9 mouse cellular contexts compared by ENCODE assay signal in genomic region chr15:103333738-103334137, GRCm38 (mm10). TPM values are rescaled to one million over a fixed set of nuclear protein-coding genes. Genes with fewer than 3 reads are reported as not detected.
DNase-seq lines count a peak whose midpoint lies in the region; ATAC-seq and TF ChIP-seq lines count a peak whose summit lies in the region.
"Had no signal": no experiment of that assay in that cellular context is flagged by ENCODE, and none has a peak within 500 bp of the region (broad histone marks: within the 10 kb centered on the region; RNA-seq: fewer than 3 reads in every experiment).

No protein-coding gene starts in this region.

- 0 out of 2 replicates have a peak overlapping the region, but pooled peaks have one; percentile 18 for H3K9ac ChIP-seq in kidney, embryonic 14.5 days (ENCODE audit: low read depth, low read length)
- H3K9ac ChIP-seq in limb, embryonic 13.5 days, result peak overlapping the region; percentile 32; the same call in 1 of the 2 replicates
- H3K9ac ChIP-seq in midbrain, postnatal 0 days (replicated peaks; ENCODE audit: low read length, poor library complexity, severe bottlenecking), result 0 out of 2 replicates have a peak overlapping the region, but pooled peaks have one; percentile 19

- no peak for DNase-seq in kidney, postnatal 25 days
- no peak for DNase-seq in embryonic facial prominence, embryonic 10.5 days (ENCODE audit: low spot score)
- DNase-seq in midbrain, postnatal 0 days (ENCODE audit: low spot score), result no peak
- no peak for DNase-seq in thymus, postnatal 10 days (ENCODE audit: low spot score in 2 of 2)
- no peak for DNase-seq in left cerebral cortex, adult 18-20 months (ENCODE audit: low spot score in 2 of 2)

- H3K36me3 ChIP-seq in kidney, embryonic 14.5 days (ENCODE audit: control insufficient read depth, insufficient read depth, low read length), result no peaks in the 10 kb centered on the region
- no peaks in the 10 kb centered on the region; the same call in 1 of the 2 replicates for H3K36me3 ChIP-seq in embryonic facial prominence, embryonic 10.5 days (replicated peaks)
- no peaks in the 10 kb centered on the region for H3K36me3 ChIP-seq in limb, embryonic 13.5 days
- 0 out of 2 replicates have a peak, but pooled peaks cover 4% of the 10 kb centered on the region for H3K36me3 ChIP-seq in midbrain, postnatal 0 days (ENCODE audit: insufficient read depth, low read length)

- no peaks in the 10 kb centered on the region for H3K9me3 ChIP-seq in kidney, embryonic 14.5 days (ENCODE audit: control insufficient read depth, low read length)
- H3K9me3 ChIP-seq in embryonic facial prominence, embryonic 10.5 days, result no peaks in the 10 kb centered on the region
- no peaks in the 10 kb centered on the region for H3K9me3 ChIP-seq in limb, embryonic 13.5 days
- H3K9me3 ChIP-seq in midbrain, postnatal 0 days (ENCODE audit: low read length), result no peaks in the 10 kb centered on the region

- TF ChIP-seq CTCF in midbrain, postnatal 0 days (IDR thresholded peaks at IDR 0.05), result no peak

- peaks cover 15% of the 10 kb centered on the region; the same call in 1 of the 2 replicates for H3K4me1 ChIP-seq in kidney, embryonic 14.5 days (ENCODE audit: control insufficient read depth, insufficient read depth, low read length)
- peaks cover 65% of the 10 kb centered on the region for H3K4me1 ChIP-seq in embryonic facial prominence, embryonic 10.5 days
- H3K4me1 ChIP-seq in limb, embryonic 13.5 days, result peaks cover 47% of the 10 kb centered on the region
- H3K4me1 ChIP-seq in midbrain, postnatal 0 days (ENCODE audit: insufficient read depth, low read length), result peaks cover 20% of the 10 kb centered on the region

- 54% methylated on average over 5 of the region's 5 CpGs for WGBS in kidney, embryonic 14.5 days
- WGBS in embryonic facial prominence, embryonic 10.5 days, result 39% methylated on average over 5 of the region's 5 CpGs
- WGBS in limb, embryonic 13.5 days, result 56% methylated on average over 5 of the region's 5 CpGs
- 45% methylated on average over 5 of the region's 5 CpGs for WGBS in midbrain, postnatal 0 days

- H3K4me2 ChIP-seq in kidney, embryonic 14.5 days (replicated peaks; ENCODE audit: low read depth, low read length), result no peak overlapping the region
- no peak overlapping the region for H3K4me2 ChIP-seq in limb, embryonic 13.5 days (replicated peaks)
- no peak overlapping the region; the same call in 1 of the 2 replicates for H3K4me2 ChIP-seq in midbrain, postnatal 0 days (ENCODE audit: low read depth, low read length, poor library complexity, severe bottlenecking)

- no peak overlapping the region for H3K27ac ChIP-seq in kidney, embryonic 14.5 days (ENCODE audit: low read depth, low read length)
- peak overlapping the region; percentile 82 for H3K27ac ChIP-seq in embryonic facial prominence, embryonic 10.5 days (replicated peaks)
- H3K27ac ChIP-seq in limb, embryonic 13.5 days, result no peak overlapping the region
- H3K27ac ChIP-seq in midbrain, postnatal 0 days (ENCODE audit: low read depth, low read length), result no peak overlapping the region

- H3K4me3 ChIP-seq in kidney, embryonic 14.5 days (ENCODE audit: low read length), result no peak overlapping the region
- peak overlapping the region; percentile 34 for H3K4me3 ChIP-seq in embryonic facial prominence, embryonic 10.5 days
- H3K4me3 ChIP-seq in limb, embryonic 13.5 days, result no peak overlapping the region
- H3K4me3 ChIP-seq in midbrain, postnatal 0 days (ENCODE audit: low read depth, low read length), result no peak overlapping the region

- peaks cover under 1% of the 10 kb centered on the region; the same call in 1 of the 2 replicates for H3K27me3 ChIP-seq in kidney, embryonic 14.5 days (ENCODE audit: control insufficient read depth, insufficient read depth, low read length)
- H3K27me3 ChIP-seq in embryonic facial prominence, embryonic 10.5 days (replicated peaks; ENCODE audit: low read depth, poor library complexity, severe bottlenecking), result peaks cover 26% of the 10 kb centered on the region
- peaks cover 17% of the 10 kb centered on the region for H3K27me3 ChIP-seq in limb, embryonic 13.5 days
- no peaks in the 10 kb centered on the region for H3K27me3 ChIP-seq in midbrain, postnatal 0 days (ENCODE audit: insufficient read depth, low read length)

- ATAC-seq in kidney, embryonic 14.5 days (ENCODE audit: low FRiP score, low TSS enrichment), result no peak
- no peak for ATAC-seq in limb, embryonic 13.5 days (ENCODE audit: low FRiP score, low read depth)
- no peak for ATAC-seq in midbrain, postnatal 0 days (ENCODE audit: low FRiP score)
- ATAC-seq in frontal cortex, adult (ENCODE audit: low TSS enrichment), result no peak
- ATAC-seq: intestine, postnatal 0 days had no signal

RNA-seq across cellular contexts. Expression of gene Zfp385a, which starts 6.2 kb away (rescaled TPM):
- polyA plus RNA-seq in kidney, embryonic 14.5 days (2014; fragmentation: Nextera tagmentation; extraction: Ambion mirVana), result 12.3 and 18.2 TPM in 2 replicates
- polyA plus RNA-seq in embryonic facial prominence, embryonic 10.5 days (2016; fragmentation: Nextera tagmentation; extraction: Ambion mirVana), result 22.1 and 22.7 TPM in 2 replicates
- 11.7 and 13.1 TPM in 2 replicates for polyA plus RNA-seq in limb, embryonic 13.5 days (2015; fragmentation: Nextera tagmentation; extraction: Ambion mirVana)
- total RNA-seq in midbrain, postnatal 0 days (2014; rRNA removed), result 22.0 and 26.5 TPM in 2 replicates
- polyA plus RNA-seq in midbrain, postnatal 0 days (2015; fragmentation: Nextera tagmentation; extraction: Ambion mirVana), result 26.9 and 28.8 TPM in 2 replicates
- 10 to 100 TPM; 72.0 to 79.3 TPM for total RNA-seq in left cerebral cortex, adult 18-20 months (2021)

RNA-seq across cellular contexts. Expression of gene Gpr84, which starts 23.3 kb away (rescaled TPM):
- polyA plus RNA-seq in kidney, embryonic 14.5 days (2014; fragmentation: Nextera tagmentation; extraction: Ambion mirVana), result 0.47 and 0.69 TPM in 2 replicates
- polyA plus RNA-seq in embryonic facial prominence, embryonic 10.5 days (2016; fragmentation: Nextera tagmentation; extraction: Ambion mirVana), result 0.16 and 0.29 TPM in 2 replicates
- polyA plus RNA-seq in limb, embryonic 13.5 days (2015; fragmentation: Nextera tagmentation; extraction: Ambion mirVana), result 0.34 and 0.41 TPM in 2 replicates
- total RNA-seq in midbrain, postnatal 0 days (2014; rRNA removed), result 0.27 TPM in 1 of 2 replicates, not detected in the other
- 0.29 and 0.37 TPM in 2 replicates for polyA plus RNA-seq in midbrain, postnatal 0 days (2015; fragmentation: Nextera tagmentation; extraction: Ambion mirVana)
- 1 to 10 TPM in 1 of 2 experiments, under 1 TPM in 1; 0.42 to 1.0 TPM for total RNA-seq in left cerebral cortex, adult 18-20 months (2021)
- polyA plus RNA-seq: intestine, postnatal 0 days had no signal

RNA-seq across cellular contexts. Expression of gene Itga5, which starts 32.8 kb away (rescaled TPM):
- polyA plus RNA-seq in kidney, embryonic 14.5 days (2014; fragmentation: Nextera tagmentation; extraction: Ambion mirVana), result 19.6 and 37.4 TPM in 2 replicates
- polyA plus RNA-seq in embryonic facial prominence, embryonic 10.5 days (2016; fragmentation: Nextera tagmentation; extraction: Ambion mirVana), result 29.5 and 29.7 TPM in 2 replicates
- polyA plus RNA-seq in limb, embryonic 13.5 days (2015; fragmentation: Nextera tagmentation; extraction: Ambion mirVana), result 55.2 and 55.3 TPM in 2 replicates
- 4.8 and 6.8 TPM in 2 replicates for total RNA-seq in midbrain, postnatal 0 days (2014; rRNA removed)
- 3.8 TPM in 2 replicates for polyA plus RNA-seq in midbrain, postnatal 0 days (2015; fragmentation: Nextera tagmentation; extraction: Ambion mirVana)
- total RNA-seq in left cerebral cortex, adult 18-20 months (2021), result 1 to 10 TPM; 2.6 to 3.9 TPM
